Mouse (Mus musculus): ENCODE measurements around the gene Spata22. TPM values are rescaled to one million over a fixed set of nuclear protein-coding genes. Genes with fewer than 3 reads are reported as not detected.

Gene Spata22
- polyA plus RNA-seq, 1 experiment from 2014 or later, result not detected

- 70% methylated on average over 4 of the region's 4 CpGs for WGBS
- ATAC-seq (no peak), DNase-seq (ENCODE audit: low spot score) (no peak)
- Histone ChIP-seq H3K9ac (ENCODE audit: low read length) (no peak overlapping the region), H3K4me3 (ENCODE audit: low read depth, low read length) (no peak overlapping the region), H3K9me3 (replicated peaks; ENCODE audit: control insufficient read depth, low read length) (no peaks in the 10 kb centered on the region), H3K4me1 (ENCODE audit: control insufficient read depth, insufficient read depth, low read length) (no peaks in the 10 kb centered on the region), H3K36me3 (ENCODE audit: control insufficient read depth, insufficient read depth, low read length) (no peaks in the 10 kb centered on the region), H3K4me2 (ENCODE audit: low read length) (no peak overlapping the region), H3K27me3 (replicated peaks; ENCODE audit: control insufficient read depth, insufficient read depth, low read length) (no peaks in the 10 kb centered on the region), H3K27ac (ENCODE audit: low read depth, low read length) (no peak overlapping the region)
These were observed 65.8 kb downstream of the Spata22 start for GRCm38 (mm10) chr11:73395374-73395773.

Other genes with a start within 250 kb of the Spata22 start
- 0.11 and 0.25 TPM in 2 replicates for gene Itgae, start 239.2 kb upstream of the Spata22 start, polyA plus RNA-seq (2014; fragmentation: Nextera tagmentation; extraction: Ambion mirVana)
- 6.5 and 6.6 TPM in 2 replicates for gene Haspin, start 191.4 kb upstream of the Spata22 start, polyA plus RNA-seq (2014; fragmentation: Nextera tagmentation; extraction: Ambion mirVana)
- 0.78 and 0.93 TPM in 2 replicates for gene P2rx5, start 169.3 kb upstream of the Spata22 start, polyA plus RNA-seq (2014; fragmentation: Nextera tagmentation; extraction: Ambion mirVana)
- 140 and 163 TPM in 2 replicates for gene Emc6, start 152.7 kb upstream of the Spata22 start, polyA plus RNA-seq (2014; fragmentation: Nextera tagmentation; extraction: Ambion mirVana)
- 193 and 203 TPM in 2 replicates for gene Tax1bp3, start 152.7 kb upstream of the Spata22 start, polyA plus RNA-seq (2014; fragmentation: Nextera tagmentation; extraction: Ambion mirVana)
- gene Ctns, start 130.7 kb upstream of the Spata22 start, polyA plus RNA-seq (2014; fragmentation: Nextera tagmentation; extraction: Ambion mirVana), result 17.6 and 19.7 TPM in 2 replicates
- gene Shpk, start 130.3 kb upstream of the Spata22 start, polyA plus RNA-seq (2014; fragmentation: Nextera tagmentation; extraction: Ambion mirVana), result 1.1 and 1.5 TPM in 2 replicates
- gene Trpv1, start 95.4 kb upstream of the Spata22 start, polyA plus RNA-seq (2014; fragmentation: Nextera tagmentation; extraction: Ambion mirVana), result 0.09 TPM in 1 of 2 replicates, not detected in the other
- gene Trpv3, start 62.4 kb upstream of the Spata22 start, polyA plus RNA-seq (2014; fragmentation: Nextera tagmentation; extraction: Ambion mirVana), result 0.14 TPM in 1 of 2 replicates, not detected in the other
- gene Aspa, start 145 bp upstream of the Spata22 start, polyA plus RNA-seq (2014; fragmentation: Nextera tagmentation; extraction: Ambion mirVana), result 0.74 and 0.91 TPM in 2 replicates
- not detected in 2 replicates for gene Gm49340, start within 50 bp of the Spata22 start, polyA plus RNA-seq (2014; fragmentation: Nextera tagmentation; extraction: Ambion mirVana)
- not detected in 2 replicates for gene Olfr20, start 21.0 kb downstream of the Spata22 start, polyA plus RNA-seq (2014; fragmentation: Nextera tagmentation; extraction: Ambion mirVana)
- gene Olfr376, start 41.5 kb downstream of the Spata22 start, polyA plus RNA-seq (2014; fragmentation: Nextera tagmentation; extraction: Ambion mirVana), result not detected in 2 replicates
- not detected in 2 replicates for gene Olfr1, start 69.9 kb downstream of the Spata22 start, polyA plus RNA-seq (2014; fragmentation: Nextera tagmentation; extraction: Ambion mirVana)
- gene Olfr378, start 98.7 kb downstream of the Spata22 start, polyA plus RNA-seq (2014; fragmentation: Nextera tagmentation; extraction: Ambion mirVana), result not detected in 2 replicates
- gene Olfr380, start 127.8 kb downstream of the Spata22 start, polyA plus RNA-seq (2014; fragmentation: Nextera tagmentation; extraction: Ambion mirVana), result not detected in 2 replicates
- not detected in 2 replicates for gene Olfr381, start 161.9 kb downstream of the Spata22 start, polyA plus RNA-seq (2014; fragmentation: Nextera tagmentation; extraction: Ambion mirVana)
- not detected in 2 replicates for gene Olfr382, start 187.5 kb downstream of the Spata22 start, polyA plus RNA-seq (2014; fragmentation: Nextera tagmentation; extraction: Ambion mirVana)